Mouse (Mus musculus): ENCODE data around the gene Lmnb2. TPM values are rescaled to one million over a fixed set of nuclear protein-coding genes. Genes with fewer than 3 reads are reported as not detected.
A peak's percentile ranks its signal among the peaks of the same experiment; 100 is the strongest.

Gene Lmnb2
- total and polyA plus RNA-seq, 3 experiments: 3.0 to 10.2 (median 4.8) TPM

DNA sequence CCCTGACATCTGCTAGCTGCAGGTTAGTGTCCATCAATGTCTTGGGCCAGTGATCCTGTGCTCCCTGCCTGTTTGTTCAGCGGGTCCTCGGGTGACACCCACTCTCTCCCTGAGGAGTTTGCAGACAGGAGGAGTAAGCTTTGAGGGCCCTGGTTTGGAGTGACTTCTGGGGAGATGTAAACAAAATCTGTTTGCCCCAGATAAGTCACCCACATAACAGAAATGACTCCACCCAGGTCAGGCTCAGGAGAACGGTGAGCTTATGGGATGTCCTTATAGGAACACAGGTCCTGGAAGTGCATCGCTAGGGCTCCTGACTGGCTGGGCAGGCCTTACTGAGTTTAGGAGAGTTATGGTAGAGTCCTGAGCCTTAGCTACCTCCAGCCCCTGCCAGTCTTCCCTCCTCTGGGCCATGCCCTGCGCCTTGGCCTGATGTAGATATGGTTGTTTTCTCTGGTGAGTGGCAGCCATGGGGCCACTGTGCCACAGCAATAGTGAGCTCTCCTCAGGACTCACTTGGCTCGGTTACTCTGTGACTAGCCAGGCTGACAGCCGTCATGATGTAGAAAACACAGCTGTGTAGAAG, 59.6 kb downstream of the Lmnb2 start:
- ATAC-seq (ENCODE audit: extremely low read depth, insufficient number of reproducible peaks, low FRiP score, poor library complexity, severe bottlenecking) (peak; percentile 51), DNase-seq (ENCODE audit: low spot score) (peak; percentile 68)
- Histone ChIP-seq H3K36me3 (replicated peaks) (peaks cover 69% of the 10 kb centered on the region), H3K9me3 (replicated peaks) (no peaks in the 10 kb centered on the region), H3K27me3 (ENCODE audit: insufficient read depth, low read length) (no peaks in the 10 kb centered on the region), H3K4me3 (ENCODE audit: low read depth, low read length) (peak overlapping the region; percentile 80; the same call in 1 of the 2 replicates), H3K4me1 (ENCODE audit: insufficient read depth, low read depth, low read length) (peaks cover 91% of the 10 kb centered on the region)
- peak; percentile 60 for TF ChIP-seq TAL1 (conservative IDR thresholded peaks at IDR 0.05; ENCODE audit: low read depth, low read length)
- TF ChIP-seq GATA1 (IDR thresholded peaks at IDR 0.05; ENCODE audit: borderline replicate concordance, low read length): no peak

DNA sequence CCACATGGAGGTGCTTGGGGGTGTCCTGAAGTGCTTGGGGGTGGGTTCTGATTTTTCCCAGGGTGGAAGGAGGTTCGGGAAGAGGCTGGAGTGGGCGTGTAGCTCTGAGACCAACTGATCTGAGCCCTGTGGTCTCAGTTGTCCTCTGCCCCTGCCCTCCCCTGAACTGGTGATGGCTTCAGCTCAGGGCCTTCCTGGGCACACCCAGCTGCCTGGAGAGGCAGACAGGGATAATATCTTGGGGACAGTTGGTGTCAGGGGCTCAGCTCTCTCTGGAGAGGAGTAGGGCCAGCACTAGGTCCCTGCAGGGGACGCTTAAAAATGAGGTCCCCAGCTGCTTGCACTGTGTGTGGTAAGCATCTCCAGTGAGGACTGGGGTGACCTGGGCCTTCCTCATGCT, 60.2 kb downstream of the Lmnb2 start:
- Histone ChIP-seq H3K9me3 (replicated peaks) (no peaks in the 10 kb centered on the region), H3K36me3 (replicated peaks) (peaks cover 69% of the 10 kb centered on the region), H3K4me3 (ENCODE audit: low read depth, low read length) (peak overlapping the region; percentile 80; the same call in 1 of the 2 replicates), H3K27me3 (ENCODE audit: insufficient read depth, low read length) (no peaks in the 10 kb centered on the region), H3K4me1 (ENCODE audit: insufficient read depth, low read depth, low read length) (peaks cover 92% of the 10 kb centered on the region)
- ATAC-seq (ENCODE audit: extremely low read depth, insufficient number of reproducible peaks, low FRiP score, poor library complexity, severe bottlenecking): no peak
- peak; percentile 39 for DNase-seq (ENCODE audit: low spot score)
- TF ChIP-seq POLR2AphosphoS5 (IDR thresholded peaks at IDR 0.05; ENCODE audit: insufficient replicate concordance, low read depth, low read length): no peak
- no peak for TF ChIP-seq GATA1 (IDR thresholded peaks at IDR 0.05; ENCODE audit: borderline replicate concordance, low read length)
- TF ChIP-seq GATA2 (IDR thresholded peaks at IDR 0.05; ENCODE audit: borderline replicate concordance, low read depth, low read length): no peak
- TF ChIP-seq TAL1 (conservative IDR thresholded peaks at IDR 0.05; ENCODE audit: low read depth, low read length): no peak
- TF ChIP-seq CTCF (IDR thresholded peaks at IDR 0.05; ENCODE audit: low read depth, low read length): no peak

DNA sequence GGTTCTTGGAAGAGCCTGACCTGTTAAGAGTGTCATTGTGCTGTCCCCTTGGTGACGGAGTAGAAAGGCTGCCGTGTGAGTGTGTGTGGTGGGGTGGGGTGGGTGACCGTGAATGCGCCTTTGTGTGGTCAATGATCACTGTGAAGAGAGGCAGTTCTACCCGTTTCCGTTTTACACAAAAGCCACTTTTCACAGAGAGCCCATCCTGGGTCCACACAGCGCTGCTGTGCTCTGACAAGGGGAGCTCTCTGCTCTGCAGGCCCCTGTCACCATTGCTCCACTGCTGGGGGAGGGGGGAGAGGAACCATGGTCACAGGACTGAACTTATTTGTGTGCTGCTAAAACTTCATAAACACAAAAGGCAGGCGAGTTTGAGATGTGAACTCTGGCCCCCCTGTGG, 60.7 kb downstream of the Lmnb2 start:
- peaks cover 90% of the 10 kb centered on the region for H3K4me1 ChIP-seq (ENCODE audit: insufficient read depth, low read depth, low read length)
- ATAC-seq (ENCODE audit: extremely low read depth, insufficient number of reproducible peaks, low FRiP score, poor library complexity, severe bottlenecking): no peak
- H3K36me3 ChIP-seq (replicated peaks): peaks cover 69% of the 10 kb centered on the region
- TF ChIP-seq GATA2 (IDR thresholded peaks at IDR 0.05; ENCODE audit: borderline replicate concordance, low read depth, low read length): no peak
- TF ChIP-seq TAL1 (conservative IDR thresholded peaks at IDR 0.05; ENCODE audit: low read depth, low read length): no peak
- TF ChIP-seq CTCF (IDR thresholded peaks at IDR 0.05; ENCODE audit: low read depth, low read length): no peak
- no peak for TF ChIP-seq GATA1 (IDR thresholded peaks at IDR 0.05; ENCODE audit: borderline replicate concordance, low read length)
- H3K4me3 ChIP-seq (ENCODE audit: low read depth, low read length): peak overlapping the region; percentile 80; the same call in 1 of the 2 replicates
- H3K27me3 ChIP-seq (ENCODE audit: insufficient read depth, low read length): no peaks in the 10 kb centered on the region
- DNase-seq (ENCODE audit: low spot score): peak; percentile 28
- no peaks in the 10 kb centered on the region for H3K9me3 ChIP-seq (replicated peaks)

DNA sequence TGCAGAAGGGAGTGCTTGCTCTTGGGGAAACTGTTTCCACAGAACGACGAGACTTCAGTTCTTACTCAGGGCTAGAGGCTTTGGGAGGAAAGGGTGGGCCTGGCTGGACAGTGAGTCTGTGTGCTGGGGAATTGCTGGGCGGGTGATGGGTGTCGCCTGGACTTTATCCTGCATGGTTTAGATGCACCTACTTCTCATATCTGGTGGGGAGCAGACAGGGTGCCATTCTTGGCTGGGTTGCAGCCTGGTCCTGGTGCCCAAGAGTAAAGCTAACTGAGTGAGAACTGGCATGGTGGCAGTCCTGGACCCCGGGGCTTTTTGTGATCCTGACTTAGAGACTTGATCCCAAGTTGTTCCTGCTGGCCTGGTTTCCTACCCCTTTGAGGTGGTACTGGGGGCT, 61.1 kb downstream of the Lmnb2 start:
- no peaks in the 10 kb centered on the region for H3K27me3 ChIP-seq (ENCODE audit: insufficient read depth, low read length)
- ATAC-seq (ENCODE audit: extremely low read depth, insufficient number of reproducible peaks, low FRiP score, poor library complexity, severe bottlenecking): no peak
- H3K4me1 ChIP-seq (ENCODE audit: insufficient read depth, low read depth, low read length): peaks cover 90% of the 10 kb centered on the region
- no peak for DNase-seq (ENCODE audit: low spot score)
- no peaks in the 10 kb centered on the region for H3K9me3 ChIP-seq (replicated peaks)
- peaks cover 69% of the 10 kb centered on the region for H3K36me3 ChIP-seq (replicated peaks)
- TF ChIP-seq POLR2AphosphoS5 (IDR thresholded peaks at IDR 0.05; ENCODE audit: insufficient replicate concordance, low read depth, low read length): no peak
- no peak for TF ChIP-seq CTCF (IDR thresholded peaks at IDR 0.05; ENCODE audit: low read depth, low read length)
- TF ChIP-seq TAL1 (conservative IDR thresholded peaks at IDR 0.05; ENCODE audit: low read depth, low read length): no peak
- no peak for TF ChIP-seq GATA2 (IDR thresholded peaks at IDR 0.05; ENCODE audit: borderline replicate concordance, low read depth, low read length)
- no peak for TF ChIP-seq GATA1 (IDR thresholded peaks at IDR 0.05; ENCODE audit: borderline replicate concordance, low read length)
- peak overlapping the region; percentile 80; the same call in 1 of the 2 replicates for H3K4me3 ChIP-seq (ENCODE audit: low read depth, low read length)

DNA sequence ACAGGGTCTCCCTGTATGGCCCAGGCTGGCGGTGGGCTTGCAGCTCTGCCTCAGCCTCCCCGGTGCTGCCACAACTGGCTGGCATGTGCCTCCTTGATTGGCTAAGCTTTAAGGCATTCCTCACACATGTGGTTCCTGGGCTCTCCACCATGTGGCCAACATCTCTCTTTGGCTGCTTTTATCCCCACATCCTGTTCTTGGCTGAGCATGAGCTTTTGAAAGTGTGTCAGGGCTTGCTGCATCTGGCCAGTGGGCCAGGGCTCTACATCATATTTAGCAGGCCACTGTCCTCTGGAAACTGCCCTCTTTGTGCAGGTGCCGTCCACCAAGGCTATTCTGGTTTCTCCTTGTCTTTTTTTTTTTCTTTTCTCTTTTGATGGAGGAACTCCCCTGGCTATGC, 61.8 kb downstream of the Lmnb2 start:
- H3K9me3 ChIP-seq (replicated peaks): no peaks in the 10 kb centered on the region
- DNase-seq (ENCODE audit: low spot score): peak; percentile 69
- no peak for ATAC-seq (ENCODE audit: extremely low read depth, insufficient number of reproducible peaks, low FRiP score, poor library complexity, severe bottlenecking)
- H3K36me3 ChIP-seq (replicated peaks): peaks cover 69% of the 10 kb centered on the region
- no peaks in the 10 kb centered on the region for H3K27me3 ChIP-seq (ENCODE audit: insufficient read depth, low read length)
- peak overlapping the region; percentile 80 for H3K4me3 ChIP-seq (ENCODE audit: low read depth, low read length)
- peaks cover 89% of the 10 kb centered on the region for H3K4me1 ChIP-seq (ENCODE audit: insufficient read depth, low read depth, low read length)
- TF ChIP-seq POLR2AphosphoS5 (IDR thresholded peaks at IDR 0.05; ENCODE audit: insufficient replicate concordance, low read depth, low read length) (no peak), GATA1 (IDR thresholded peaks at IDR 0.05; ENCODE audit: borderline replicate concordance, low read length) (no peak), CTCF (IDR thresholded peaks at IDR 0.05; ENCODE audit: low read depth, low read length) (no peak), GATA2 (IDR thresholded peaks at IDR 0.05; ENCODE audit: borderline replicate concordance, low read depth, low read length) (no peak), TAL1 (conservative IDR thresholded peaks at IDR 0.05; ENCODE audit: low read depth, low read length) (no peak)

DNA sequence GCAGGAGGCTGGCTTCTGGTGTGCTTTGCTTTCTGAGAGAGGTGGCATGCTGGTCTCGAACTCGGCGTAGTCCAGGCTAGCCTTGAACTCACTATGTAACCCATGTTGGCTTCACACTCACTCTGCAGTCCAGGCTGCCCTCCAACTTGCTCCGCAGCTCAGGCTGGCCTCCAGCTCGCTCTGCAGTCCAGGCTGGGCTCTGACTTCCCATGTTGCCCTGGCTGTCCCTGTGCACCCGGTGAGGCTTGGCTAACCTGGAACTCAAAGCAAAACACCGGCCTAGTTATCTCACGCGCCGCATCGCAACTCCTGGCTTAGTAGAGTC, 62.3 kb downstream of the Lmnb2 start:
- Histone ChIP-seq H3K36me3 (replicated peaks) (peaks cover 69% of the 10 kb centered on the region), H3K4me1 (ENCODE audit: insufficient read depth, low read depth, low read length) (peaks cover 85% of the 10 kb centered on the region), H3K4me3 (ENCODE audit: low read depth, low read length) (peak overlapping the region; percentile 80), H3K27me3 (ENCODE audit: insufficient read depth, low read length) (no peaks in the 10 kb centered on the region), H3K9me3 (replicated peaks) (no peaks in the 10 kb centered on the region)
- TF ChIP-seq CTCF (IDR thresholded peaks at IDR 0.05; ENCODE audit: low read depth, low read length): no peak
- ATAC-seq (ENCODE audit: extremely low read depth, insufficient number of reproducible peaks, low FRiP score, poor library complexity, severe bottlenecking): no peak
- no peak for DNase-seq (ENCODE audit: low spot score)

All from G1E (cell line).